Mouse (Mus musculus): Measurements from ENCODE around the gene Gria1. TPM values are rescaled to one million over a fixed set of nuclear protein-coding genes. Genes with fewer than 3 reads are reported as not detected.

Gene Gria1
- polyA plus RNA-seq, 1 experiment: 0.21 TPM

DNA sequence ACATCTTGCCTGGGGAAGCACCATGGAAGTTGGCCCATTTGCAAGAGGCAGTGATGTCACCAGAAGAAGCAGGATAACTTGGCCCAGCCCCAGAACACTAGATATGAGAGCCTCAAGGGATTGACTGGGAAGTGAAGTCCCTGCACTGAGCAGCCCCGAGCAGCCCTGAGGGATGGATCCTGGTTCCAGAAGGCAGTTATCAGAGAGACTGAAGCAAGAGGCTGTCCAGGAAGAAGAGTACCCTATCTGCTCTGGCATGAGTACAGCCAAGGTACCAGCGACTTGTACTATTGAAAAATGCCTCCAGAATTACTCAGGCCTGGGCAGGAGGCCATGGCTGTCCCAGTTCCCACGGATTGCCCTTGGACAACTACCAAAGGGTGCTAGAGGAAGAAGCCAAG, 11.6 kb upstream of the Gria1 start:
- TF ChIP-seq MAX (IDR thresholded peaks at IDR 0.05) (no peak), MYOD1 (IDR thresholded peaks at IDR 0.05; ENCODE audit: control insufficient read depth, insufficient read length, low read depth) (no peak), CTCF (IDR thresholded peaks at IDR 0.05; ENCODE audit: control insufficient read depth, insufficient read depth, insufficient read length) (no peak), FOSL1 (IDR thresholded peaks at IDR 0.05; ENCODE audit: insufficient read depth, low read length, poor library complexity, severe bottlenecking) (no peak), USF1 (IDR thresholded peaks at IDR 0.05; ENCODE audit: low read depth) (no peak), CEBPB (IDR thresholded peaks at IDR 0.05; ENCODE audit: low read depth) (no peak), MYOG (IDR thresholded peaks at IDR 0.05; ENCODE audit: control insufficient read depth, extremely low read depth, insufficient read length) (no peak)
- H3K27me3 ChIP-seq (ENCODE audit: control insufficient read depth, insufficient read depth, insufficient read length): no peaks in the 10 kb centered on the region
- H3K36me3 ChIP-seq (ENCODE audit: control insufficient read depth, insufficient read depth): no peaks in the 10 kb centered on the region
- no peak overlapping the region for H3K4me3 ChIP-seq (ENCODE audit: insufficient read depth, poor library complexity, severe bottlenecking)
- H3K79me2 ChIP-seq (ENCODE audit: control insufficient read depth, insufficient read depth): no peaks in the 10 kb centered on the region
- H3K79me3 ChIP-seq (ENCODE audit: low read depth): no peaks in the 10 kb centered on the region
- no peak overlapping the region for H3ac ChIP-seq (ENCODE audit: control insufficient read depth, insufficient read length, low read depth)

DNA sequence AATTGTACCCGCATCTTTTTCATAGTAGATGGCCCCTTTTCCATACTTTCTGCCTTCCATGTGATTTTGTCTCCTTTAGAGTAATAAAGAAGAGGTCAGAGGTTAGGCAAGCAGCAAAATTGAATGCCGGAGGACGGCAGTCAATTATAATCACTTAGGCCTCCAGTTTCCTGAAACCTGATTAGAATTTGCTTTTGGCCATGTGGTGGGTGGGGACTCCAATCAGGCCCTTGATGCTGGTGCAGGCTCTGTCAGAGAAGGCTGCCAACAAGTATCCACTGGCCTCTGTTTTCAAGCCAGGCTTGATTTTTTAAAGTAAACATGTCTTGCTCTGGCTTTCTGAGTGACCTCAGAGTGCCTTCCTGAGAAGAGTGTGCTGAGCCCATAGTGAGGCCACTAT, 6.6 kb upstream of the Gria1 start:
- no peaks in the 10 kb centered on the region for H3K36me3 ChIP-seq (ENCODE audit: control insufficient read depth, insufficient read depth)
- H3K79me2 ChIP-seq (ENCODE audit: control insufficient read depth, insufficient read depth): no peaks in the 10 kb centered on the region
- no peak overlapping the region for H3K4me3 ChIP-seq (ENCODE audit: insufficient read depth, poor library complexity, severe bottlenecking)
- H3K79me3 ChIP-seq (ENCODE audit: low read depth): no peaks in the 10 kb centered on the region
- no peak for TF ChIP-seq MAX (IDR thresholded peaks at IDR 0.05)
- no peak for TF ChIP-seq CTCF (IDR thresholded peaks at IDR 0.05; ENCODE audit: control insufficient read depth, insufficient read depth, insufficient read length)
- no peak for TF ChIP-seq FOSL1 (IDR thresholded peaks at IDR 0.05; ENCODE audit: insufficient read depth, low read length, poor library complexity, severe bottlenecking)
- no peak for TF ChIP-seq MYOG (IDR thresholded peaks at IDR 0.05; ENCODE audit: control insufficient read depth, extremely low read depth, insufficient read length)
- no peak for TF ChIP-seq CEBPB (IDR thresholded peaks at IDR 0.05; ENCODE audit: low read depth)
- no peak for TF ChIP-seq USF1 (IDR thresholded peaks at IDR 0.05; ENCODE audit: low read depth)
- no peak for TF ChIP-seq MYOD1 (IDR thresholded peaks at IDR 0.05; ENCODE audit: control insufficient read depth, insufficient read length, low read depth)
- H3ac ChIP-seq (ENCODE audit: control insufficient read depth, insufficient read length, low read depth): no peak overlapping the region
- no peaks in the 10 kb centered on the region for H3K27me3 ChIP-seq (ENCODE audit: control insufficient read depth, insufficient read depth, insufficient read length)

DNA sequence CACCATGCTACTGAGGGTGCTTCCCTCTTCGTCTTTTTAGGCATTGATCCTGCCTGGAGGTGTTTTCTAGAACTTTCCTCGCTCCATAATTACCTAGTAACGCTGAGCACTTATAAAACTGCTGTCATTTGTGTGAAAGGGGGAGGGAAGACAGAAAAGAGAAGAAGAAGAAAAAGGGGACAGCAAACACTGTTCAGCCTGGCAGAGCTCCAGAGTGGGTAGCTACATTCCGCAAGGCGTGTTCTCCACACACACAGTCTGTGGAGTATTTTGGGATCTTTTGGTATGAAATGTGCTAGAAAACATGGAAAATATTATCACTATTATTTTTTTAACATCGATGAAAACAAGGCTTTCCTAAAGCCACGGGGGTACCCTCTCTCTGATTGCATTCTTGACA, 5.8 kb upstream of the Gria1 start:
- Histone ChIP-seq H3K27me3 (ENCODE audit: control insufficient read depth, insufficient read depth, insufficient read length) (no peaks in the 10 kb centered on the region), H3K4me3 (ENCODE audit: insufficient read depth, poor library complexity, severe bottlenecking) (no peak overlapping the region), H3K79me3 (ENCODE audit: low read depth) (no peaks in the 10 kb centered on the region), H3K79me2 (ENCODE audit: control insufficient read depth, insufficient read depth) (no peaks in the 10 kb centered on the region), H3ac (ENCODE audit: control insufficient read depth, insufficient read length, low read depth) (no peak overlapping the region), H3K36me3 (ENCODE audit: control insufficient read depth, insufficient read depth) (no peaks in the 10 kb centered on the region)
- TF ChIP-seq CEBPB (IDR thresholded peaks at IDR 0.05; ENCODE audit: low read depth): no peak
- no peak for TF ChIP-seq MAX (IDR thresholded peaks at IDR 0.05)
- no peak for TF ChIP-seq USF1 (IDR thresholded peaks at IDR 0.05; ENCODE audit: low read depth)
- no peak for TF ChIP-seq FOSL1 (IDR thresholded peaks at IDR 0.05; ENCODE audit: insufficient read depth, low read length, poor library complexity, severe bottlenecking)
- no peak for TF ChIP-seq MYOD1 (IDR thresholded peaks at IDR 0.05; ENCODE audit: control insufficient read depth, insufficient read length, low read depth)
- no peak for TF ChIP-seq MYOG (IDR thresholded peaks at IDR 0.05; ENCODE audit: control insufficient read depth, extremely low read depth, insufficient read length)
- no peak for TF ChIP-seq CTCF (IDR thresholded peaks at IDR 0.05; ENCODE audit: control insufficient read depth, insufficient read depth, insufficient read length)

DNA sequence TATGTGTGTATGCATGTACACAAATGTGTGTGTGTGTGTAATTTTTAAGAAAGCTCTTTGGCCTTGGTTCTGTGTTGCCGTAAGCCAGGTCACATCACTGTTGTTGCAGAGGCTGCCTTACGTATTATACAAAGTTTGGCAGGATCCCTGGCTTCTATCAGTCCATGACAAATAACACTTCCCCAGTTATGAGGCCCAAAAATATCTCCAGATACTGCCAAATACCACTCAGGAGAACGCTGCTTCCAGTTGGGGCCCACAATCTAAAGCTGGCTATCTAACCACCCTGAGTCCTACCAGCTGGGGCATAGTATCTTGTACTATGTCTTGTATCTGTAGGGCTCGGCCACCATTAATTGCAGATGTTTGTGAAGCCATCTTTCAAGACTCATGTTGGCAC, 3.4 kb upstream of the Gria1 start:
- no peaks in the 10 kb centered on the region for H3K79me3 ChIP-seq (ENCODE audit: low read depth)
- H3K4me3 ChIP-seq (ENCODE audit: insufficient read depth, poor library complexity, severe bottlenecking): no peak overlapping the region
- H3K36me3 ChIP-seq (ENCODE audit: control insufficient read depth, insufficient read depth): no peaks in the 10 kb centered on the region
- H3K27me3 ChIP-seq (ENCODE audit: control insufficient read depth, insufficient read depth, insufficient read length): no peaks in the 10 kb centered on the region
- H3K79me2 ChIP-seq (ENCODE audit: control insufficient read depth, insufficient read depth): no peaks in the 10 kb centered on the region
- TF ChIP-seq MAX (IDR thresholded peaks at IDR 0.05) (no peak), FOSL1 (IDR thresholded peaks at IDR 0.05; ENCODE audit: insufficient read depth, low read length, poor library complexity, severe bottlenecking) (no peak), CEBPB (IDR thresholded peaks at IDR 0.05; ENCODE audit: low read depth) (no peak), CTCF (IDR thresholded peaks at IDR 0.05; ENCODE audit: control insufficient read depth, insufficient read depth, insufficient read length) (no peak), MYOD1 (IDR thresholded peaks at IDR 0.05; ENCODE audit: control insufficient read depth, insufficient read length, low read depth) (no peak), USF1 (IDR thresholded peaks at IDR 0.05; ENCODE audit: low read depth) (no peak), MYOG (IDR thresholded peaks at IDR 0.05; ENCODE audit: control insufficient read depth, extremely low read depth, insufficient read length) (no peak)
- H3ac ChIP-seq (ENCODE audit: control insufficient read depth, insufficient read length, low read depth): no peak overlapping the region

DNA sequence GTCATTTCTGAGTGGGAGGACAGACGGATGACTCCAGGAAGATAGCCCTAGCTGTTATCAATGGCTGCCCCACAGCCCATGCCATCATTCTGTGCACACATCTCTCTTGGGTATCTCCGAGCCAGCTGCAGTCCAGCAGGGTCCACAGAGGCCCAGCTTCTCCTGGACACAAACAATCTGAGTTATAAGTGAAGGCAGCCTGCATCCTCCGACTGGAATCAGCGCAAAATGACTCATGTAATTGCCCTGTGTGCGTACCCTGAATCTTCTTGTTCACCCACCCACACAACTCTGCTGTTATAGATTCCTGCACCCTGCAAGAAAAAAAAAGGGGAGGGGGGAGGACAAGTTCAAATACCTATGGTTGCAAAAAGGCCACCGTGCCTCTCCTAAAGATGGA, 576 bp upstream of the Gria1 start:
- Histone ChIP-seq H3ac (ENCODE audit: control insufficient read depth, insufficient read length, low read depth) (no peak overlapping the region), H3K36me3 (ENCODE audit: control insufficient read depth, insufficient read depth) (no peaks in the 10 kb centered on the region), H3K27me3 (ENCODE audit: control insufficient read depth, insufficient read depth, insufficient read length) (no peaks in the 10 kb centered on the region), H3K79me2 (ENCODE audit: control insufficient read depth, insufficient read depth) (no peaks in the 10 kb centered on the region), H3K4me3 (ENCODE audit: insufficient read depth, poor library complexity, severe bottlenecking) (no peak overlapping the region), H3K79me3 (ENCODE audit: low read depth) (no peaks in the 10 kb centered on the region)
- no peak for TF ChIP-seq MYOD1 (IDR thresholded peaks at IDR 0.05; ENCODE audit: control insufficient read depth, insufficient read length, low read depth)
- TF ChIP-seq CEBPB (IDR thresholded peaks at IDR 0.05; ENCODE audit: low read depth): no peak
- no peak for TF ChIP-seq CTCF (IDR thresholded peaks at IDR 0.05; ENCODE audit: control insufficient read depth, insufficient read depth, insufficient read length)
- no peak for TF ChIP-seq MYOG (IDR thresholded peaks at IDR 0.05; ENCODE audit: control insufficient read depth, extremely low read depth, insufficient read length)
- no peak for TF ChIP-seq USF1 (IDR thresholded peaks at IDR 0.05; ENCODE audit: low read depth)
- TF ChIP-seq FOSL1 (IDR thresholded peaks at IDR 0.05; ENCODE audit: insufficient read depth, low read length, poor library complexity, severe bottlenecking): no peak
- TF ChIP-seq MAX (IDR thresholded peaks at IDR 0.05): no peak

DNA sequence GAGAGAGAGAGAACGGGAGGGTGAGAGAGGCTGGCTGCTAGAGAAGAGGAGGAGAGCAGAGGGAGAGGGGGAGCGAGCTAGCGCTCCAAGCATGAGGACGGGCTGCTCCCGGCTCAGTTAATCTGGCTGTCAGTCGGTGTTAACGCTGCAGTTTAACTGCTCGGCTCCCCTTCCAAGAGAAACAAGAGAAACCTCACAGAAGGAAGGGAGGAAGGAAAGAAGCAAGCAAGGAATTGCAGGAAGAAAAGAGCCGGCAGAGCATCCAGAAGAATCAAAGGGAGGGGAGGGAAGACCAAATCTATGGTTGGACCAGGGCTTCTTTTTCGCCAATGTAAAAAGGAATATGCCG, 478 bp downstream of the Gria1 start:
- Histone ChIP-seq H3K27me3 (ENCODE audit: control insufficient read depth, insufficient read depth, insufficient read length) (no peaks in the 10 kb centered on the region), H3K79me3 (ENCODE audit: low read depth) (no peaks in the 10 kb centered on the region), H3K36me3 (ENCODE audit: control insufficient read depth, insufficient read depth) (no peaks in the 10 kb centered on the region), H3ac (ENCODE audit: control insufficient read depth, insufficient read length, low read depth) (peak overlapping the region; percentile 54), H3K79me2 (ENCODE audit: control insufficient read depth, insufficient read depth) (no peaks in the 10 kb centered on the region), H3K4me3 (ENCODE audit: insufficient read depth, poor library complexity, severe bottlenecking) (no peak overlapping the region)
- TF ChIP-seq MYOG (IDR thresholded peaks at IDR 0.05; ENCODE audit: control insufficient read depth, extremely low read depth, insufficient read length) (no peak), USF1 (IDR thresholded peaks at IDR 0.05; ENCODE audit: low read depth) (no peak), FOSL1 (IDR thresholded peaks at IDR 0.05; ENCODE audit: insufficient read depth, low read length, poor library complexity, severe bottlenecking) (no peak), MAX (IDR thresholded peaks at IDR 0.05) (no peak), MYOD1 (IDR thresholded peaks at IDR 0.05; ENCODE audit: control insufficient read depth, insufficient read length, low read depth) (no peak), CTCF (IDR thresholded peaks at IDR 0.05; ENCODE audit: control insufficient read depth, insufficient read depth, insufficient read length) (no peak), CEBPB (IDR thresholded peaks at IDR 0.05; ENCODE audit: low read depth) (no peak)
